Mouse (Mus musculus) CH12.LX (cell line): ENCODE data around the gene Creld2. TPM values are rescaled to one million over a fixed set of nuclear protein-coding genes. Genes with fewer than 3 reads are reported as not detected.

Source experiments
- DNase-seq: peaks from one replicate; pipeline ENCODE4 v3.0.0-alpha.2; 2013; ENCODE audit errors: extremely low read depth
- H3K27ac ChIP-seq: 2 replicates; pipeline ENCODE4 v1.5.1; 2012; ENCODE audit warnings: low read depth, mild to moderate bottlenecking, control low read depth, moderate library complexity; ENCODE audit not compliant: insufficient read depth
- H3K27me3 ChIP-seq: replicated peaks from 2 replicates; pipeline ENCODE3; 2012; ENCODE audit warnings: inconsistent platforms
- H3K36me3 ChIP-seq, 2 experiments: replicated peaks in 1 of 2; 2 replicates each; pipeline versions ENCODE3 to v1.6.1; 2012; ENCODE audit warnings: inconsistent platforms in 1 of 2, low read length in 1 of 2, mild to moderate bottlenecking in 1 of 2, mixed read lengths in 1 of 2, moderate library complexity in 1 of 2; ENCODE audit not compliant: control insufficient read depth in 1 of 2, insufficient read depth in 1 of 2
- H3K4me1 ChIP-seq, 2 experiments: 2 replicates each; pipeline ENCODE4 v1.6.1; 2012; ENCODE audit warnings: inconsistent platforms in 1 of 2, moderate library complexity in 1 of 2; ENCODE audit not compliant: insufficient read depth in 2 of 2, control insufficient read depth in 1 of 2
- H3K4me2 ChIP-seq: 2 replicates; pipeline ENCODE4 v1.6.1; 2012; ENCODE audit warnings: low read depth, mild to moderate bottlenecking, control low read depth; ENCODE audit not compliant: poor library complexity, insufficient read depth, severe bottlenecking
- H3K4me3 ChIP-seq, 3 experiments: fragments of 150-350 bp in 1 of 3; sonication (generic) in 1 of 3; replicated peaks in 1 of 3; 2 replicates each; pipeline versions ENCODE3 to v1.5.1; 2011 to 2012; ENCODE audit warnings: low read depth in 2 of 3, low read length in 2 of 3, mild to moderate bottlenecking in 2 of 3, moderate library complexity in 2 of 3, control low read depth in 1 of 3, improper control_type of control experiment in 1 of 3, inconsistent platforms in 1 of 3, mixed read lengths in 1 of 3; ENCODE audit not compliant: poor library complexity in 1 of 3
- H3K79me2 ChIP-seq: replicated peaks from 2 replicates; pipeline ENCODE4 v1.6.1; 2012; ENCODE audit warnings: mild to moderate bottlenecking, moderate library complexity; ENCODE audit not compliant: control insufficient read depth, poor library complexity, insufficient read depth, severe bottlenecking; ENCODE audit errors: extremely low read depth
- H3K9ac ChIP-seq: 2 replicates; pipeline ENCODE4 v1.6.1; 2012; ENCODE audit warnings: low read depth, mild to moderate bottlenecking, control low read depth, moderate library complexity; ENCODE audit not compliant: insufficient read depth
- H3K9me3 ChIP-seq: replicated peaks from 2 replicates; pipeline ENCODE3; 2012; ENCODE audit warnings: low read length, inconsistent platforms, mixed read lengths
- BHLHE40 ChIP-seq: IDR thresholded peaks from 2 replicates; pipeline ENCODE4 v1.6.1; 2011; ENCODE audit warnings: mild to moderate bottlenecking, low read depth, low read length, improper control_type of control experiment
- CHD2 ChIP-seq: IDR thresholded peaks from 2 replicates; pipeline ENCODE4 v1.6.1; 2011; ENCODE audit warnings: low read length, improper control_type of control experiment
- CTCF ChIP-seq, 2 experiments: IDR thresholded peaks in 1 of 2; conservative IDR thresholded peaks in 1 of 2; 2 replicates each; pipeline ENCODE4 v1.5.1; 2011 to 2012; ENCODE audit warnings: low read depth in 2 of 2, low read length in 2 of 2, improper control_type of control experiment in 1 of 2, inconsistent platforms in 1 of 2, mild to moderate bottlenecking in 1 of 2, moderate library complexity in 1 of 2
- E2F4 ChIP-seq: IDR thresholded peaks from 2 replicates; pipeline ENCODE4 v1.6.1; 2011; ENCODE audit warnings: low read depth, low read length, improper control_type of control experiment; ENCODE audit not compliant: insufficient replicate concordance
- ELF1 ChIP-seq: IDR thresholded peaks from 2 replicates; pipeline ENCODE4 v1.6.1; 2014; ENCODE audit warnings: low read depth, mild to moderate bottlenecking, inconsistent platforms, low read length, improper control_type of control experiment
- EP300 ChIP-seq: IDR thresholded peaks from 2 replicates; pipeline ENCODE4 v1.6.1; 2011; ENCODE audit warnings: low read length, improper control_type of control experiment
- ETS1 ChIP-seq: conservative IDR thresholded peaks from 2 replicates; pipeline ENCODE4 v1.6.1; 2012; ENCODE audit warnings: low read depth, mild to moderate bottlenecking, inconsistent platforms, low read length, improper control_type of control experiment, moderate library complexity
- GABPA ChIP-seq: IDR thresholded peaks from 2 replicates; pipeline ENCODE4 v1.6.1; 2012; ENCODE audit warnings: low read depth, low read length, improper control_type of control experiment, inconsistent platforms; ENCODE audit not compliant: insufficient replicate concordance
- HCFC1 ChIP-seq: IDR thresholded peaks from 2 replicates; pipeline ENCODE4 v1.6.1; 2012; ENCODE audit warnings: low read depth, mild to moderate bottlenecking, inconsistent platforms, low read length, improper control_type of control experiment
- IRF4 ChIP-seq: IDR thresholded peaks from 2 replicates; pipeline ENCODE4 v1.6.1; 2014; ENCODE audit warnings: low read depth, mild to moderate bottlenecking, inconsistent platforms, low read length, improper control_type of control experiment
- JUN ChIP-seq: IDR thresholded peaks from 2 replicates; pipeline ENCODE4 v1.6.1; 2011; ENCODE audit warnings: low read depth, mild to moderate bottlenecking, low read length, improper control_type of control experiment, moderate library complexity; ENCODE audit not compliant: insufficient read depth
- MAFK ChIP-seq: IDR thresholded peaks from 2 replicates; pipeline ENCODE4 v1.6.1; 2011; ENCODE audit warnings: low read length, improper control_type of control experiment; ENCODE audit not compliant: insufficient replicate concordance
- MAX ChIP-seq: IDR thresholded peaks from 2 replicates; pipeline ENCODE4 v1.6.1; 2011; ENCODE audit warnings: low read length, improper control_type of control experiment
- MEF2A ChIP-seq: IDR thresholded peaks from 2 replicates; pipeline ENCODE4 v1.6.1; 2014; ENCODE audit warnings: low read depth, mild to moderate bottlenecking, inconsistent platforms, low read length, improper control_type of control experiment, borderline replicate concordance
- MXI1 ChIP-seq: IDR thresholded peaks from 2 replicates; pipeline ENCODE4 v1.6.1; 2011; ENCODE audit warnings: mild to moderate bottlenecking, low read depth, low read length, improper control_type of control experiment
- MYC ChIP-seq: IDR thresholded peaks from 2 replicates; pipeline ENCODE4 v1.6.1; 2011; ENCODE audit warnings: low read depth, mild to moderate bottlenecking, improper control_type of control experiment, low read length
- NRF1 ChIP-seq: IDR thresholded peaks from 2 replicates; pipeline ENCODE4 v1.6.1; 2014; ENCODE audit warnings: low read depth, mild to moderate bottlenecking, inconsistent platforms, low read length, improper control_type of control experiment, moderate library complexity
- PAX5 ChIP-seq: IDR thresholded peaks from 2 replicates; pipeline ENCODE4 v1.6.1; 2012; ENCODE audit warnings: low read length, inconsistent platforms, mixed read lengths
- POLR2A ChIP-seq: IDR thresholded peaks from 2 replicates; pipeline ENCODE4 v1.6.1; 2011; ENCODE audit warnings: low read depth, mild to moderate bottlenecking, improper control_type of control experiment, low read length
- POLR2AphosphoS2 ChIP-seq: IDR thresholded peaks from 2 replicates; pipeline ENCODE4 v1.6.1; 2011; ENCODE audit warnings: low read depth, low read length, improper control_type of control experiment
- RAD21 ChIP-seq: IDR thresholded peaks from 2 replicates; pipeline ENCODE4 v1.6.1; 2011; ENCODE audit warnings: low read depth, mild to moderate bottlenecking, low read length, improper control_type of control experiment, moderate library complexity
- RCOR1 ChIP-seq: conservative IDR thresholded peaks from 2 replicates; pipeline ENCODE4 v1.6.1; 2012; ENCODE audit warnings: low read depth, mild to moderate bottlenecking, inconsistent platforms, low read length, improper control_type of control experiment
- SMC3 ChIP-seq: IDR thresholded peaks from 2 replicates; pipeline ENCODE4 v1.6.1; 2011; ENCODE audit warnings: low read depth, low read length, improper control_type of control experiment
- TBP ChIP-seq: conservative IDR thresholded peaks from 2 replicates; pipeline ENCODE4 v1.6.1; 2011; ENCODE audit warnings: low read depth, low read length, improper control_type of control experiment
- UBTF ChIP-seq: IDR thresholded peaks from 2 replicates; pipeline ENCODE4 v1.6.1; 2012; ENCODE audit warnings: low read depth, mild to moderate bottlenecking, inconsistent platforms, low read length, improper control_type of control experiment, moderate library complexity
- ZNF384 ChIP-seq: IDR thresholded peaks from 2 replicates; pipeline ENCODE4 v1.6.1; 2012; ENCODE audit warnings: low read depth, low read length, improper control_type of control experiment, inconsistent platforms
- dilution Hi-C: fragments of 300-500 bp; cut with MboI; formaldehyde crosslinking; loops from 2 replicates; pipeline ENCODE4 v1.14.3; 2020; ENCODE audit warnings: low sequenced_read_pairs; ENCODE audit not compliant: extremely low pct_unique_long_range_greater_than_20kb, extremely low pct_ligation_motif_present
- in situ Hi-C: fragments of 300-500 bp; cut with MboI; formaldehyde crosslinking; loops from 3 replicates; pipeline ENCODE4 v1.14.3; 2019; ENCODE audit warnings: low sequenced_read_pairs, low pct_ligation_motif_present, low pct_unique_long_range_greater_than_20kb, mixed read lengths
- polyA plus RNA-seq: library from polyadenylated mRNA; unstranded; fragments of >175 nt; gene quantifications from 2 replicates; pipeline ENCODE4 v1.2.1, GENCODE M21; 2012; ENCODE audit warnings: low read depth; ENCODE audit not compliant: insufficient read length
- total RNA-seq, 2 experiments: library from RNA; depleted of rRNA; stranded (reverse); fragments of 300-350 nt in 1 of 2; fragments of >200 nt in 1 of 2; gene quantifications; 2 replicates each; pipeline ENCODE4 v1.2.3; 2012 to 2014

Creld2 gene
- total and polyA plus RNA-seq, 3 experiments: 63.6 to 93.8 (median 85.0) TPM

DNA sequence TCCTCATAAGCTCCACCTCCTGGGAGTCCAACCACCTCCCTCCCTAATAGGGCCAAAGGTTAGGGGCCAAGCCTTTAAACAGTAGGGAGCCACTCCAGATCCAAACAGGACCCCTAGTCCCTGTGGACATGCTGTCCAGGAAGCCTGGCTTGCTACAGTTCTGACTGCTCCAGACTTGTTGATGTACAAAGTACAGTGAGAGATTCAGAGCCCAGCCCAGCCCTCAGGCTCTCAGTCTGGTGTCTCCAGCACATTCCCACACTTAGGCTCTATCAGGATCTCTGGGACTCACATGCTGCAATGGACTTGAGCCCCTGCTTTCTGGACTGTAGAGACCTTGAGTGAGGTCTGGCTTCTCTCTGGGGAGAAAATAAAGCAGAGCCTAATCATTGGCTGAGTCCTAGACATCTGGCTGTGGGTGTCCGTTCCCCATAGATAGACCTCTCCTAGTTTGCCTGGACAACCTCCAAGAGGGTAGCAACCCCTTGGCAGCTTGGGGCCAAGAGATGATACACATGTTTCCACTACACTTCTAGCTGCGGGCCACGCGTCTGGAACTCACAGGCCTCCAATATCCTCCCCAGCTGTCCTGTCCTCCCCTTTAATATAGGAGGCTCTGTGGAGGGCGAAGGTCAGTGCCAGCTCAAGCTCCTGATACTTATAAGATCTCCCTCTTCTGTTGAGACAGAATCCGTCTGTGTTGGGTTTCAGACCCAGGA is 48.7 kb downstream of the Creld2 start:
- Histone ChIP-seq H3K9ac (no peak overlapping the region), H3K79me2 (0 out of 2 replicates have a peak, but pooled peaks cover 3% of the 10 kb centered on the region), H3K4me3 (no peak overlapping the region), H3K27ac (no peak overlapping the region), H3K27me3 (peaks cover 10% of the 10 kb centered on the region), H3K4me2 (no peak overlapping the region), H3K36me3 (peaks cover 6 to 31% of the 10 kb centered on the region in 2 experiments), H3K4me1 (peaks cover 7 to 32% of the 10 kb centered on the region in 2 experiments), H3K9me3 (no peaks in the 10 kb centered on the region)
- no peak for DNase-seq
- dilution Hi-C loops: no loop called here
- in situ Hi-C loops: no loop called here
- TF ChIP-seq MYC: no peak
- TF ChIP-seq HCFC1: no peak
- TF ChIP-seq RCOR1: no peak
- TF ChIP-seq MEF2A: no peak
- no peak for TF ChIP-seq ELF1
- no peak for TF ChIP-seq NRF1
- TF ChIP-seq E2F4: no peak
- TF ChIP-seq POLR2A: no peak
- TF ChIP-seq SMC3: no peak
- TF ChIP-seq POLR2AphosphoS2: no peak
- TF ChIP-seq EP300: no peak
- TF ChIP-seq UBTF: no peak
- TF ChIP-seq PAX5: no peak
- no peak for TF ChIP-seq BHLHE40
- no peak for TF ChIP-seq CTCF (conservative IDR thresholded peaks at IDR 0.05 in 1 of 2, IDR thresholded peaks at IDR 0.05 in 1 of 2; ENCODE audit: low read depth in 2 of 2, low read length in 2 of 2)

DNA sequence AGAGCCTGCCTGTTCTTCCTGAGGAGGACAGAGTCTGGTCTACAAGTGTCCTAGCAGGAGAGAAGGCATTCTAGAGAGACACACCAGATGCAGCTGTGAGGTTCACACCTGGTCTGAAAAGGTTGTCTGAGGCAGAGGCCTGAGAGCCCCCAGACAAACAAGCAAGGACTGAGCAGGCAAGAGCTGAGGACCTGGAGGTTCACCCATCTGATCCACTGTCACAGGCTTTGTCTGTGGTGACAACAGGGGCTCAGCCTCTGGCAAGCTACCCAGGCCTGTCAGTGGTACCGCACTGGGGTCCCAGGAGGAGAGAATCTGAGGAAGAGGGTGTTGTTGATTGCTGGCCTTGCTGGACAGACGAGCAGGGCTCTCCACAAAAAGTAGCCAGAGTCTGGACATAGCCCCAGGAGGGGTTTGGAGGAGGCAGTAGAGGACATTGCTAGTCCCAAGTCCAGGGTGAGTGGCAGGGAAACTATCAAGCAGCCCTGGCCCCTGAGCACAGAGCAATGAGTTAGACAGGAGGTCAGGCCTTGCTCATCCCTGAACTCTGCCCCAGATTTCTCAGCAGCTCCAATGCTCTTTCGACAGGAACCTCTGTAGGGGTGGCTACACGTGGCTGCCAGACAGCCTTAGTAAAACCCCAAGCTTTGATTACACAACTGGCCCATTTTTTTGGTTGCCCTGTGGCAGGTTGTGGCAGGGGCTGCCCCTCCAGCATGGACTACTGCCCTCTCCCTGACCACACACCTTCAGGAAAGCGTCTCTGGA is 51.2 kb downstream of the Creld2 start:
- Histone ChIP-seq H3K9ac (no peak overlapping the region), H3K4me2 (no peak overlapping the region), H3K27me3 (peaks cover 22% of the 10 kb centered on the region), H3K79me2 (no peaks in the 10 kb centered on the region), H3K4me3 (no peak overlapping the region), H3K4me1 (peaks cover 0 to 16% of the 10 kb centered on the region in 2 experiments; a peak in 2 of 4 replicates), H3K27ac (no peak overlapping the region), H3K36me3 (peaks cover 0 to 16% of the 10 kb centered on the region in 2 experiments), H3K9me3 (no peaks in the 10 kb centered on the region)
- dilution Hi-C loops (no loop called here), in situ Hi-C loops (no loop called here)
- no peak for TF ChIP-seq TBP
- no peak for TF ChIP-seq GABPA
- no peak for TF ChIP-seq JUN
- TF ChIP-seq HCFC1: no peak
- TF ChIP-seq MAX: no peak
- no peak for TF ChIP-seq ETS1
- no peak for TF ChIP-seq RCOR1
- TF ChIP-seq ELF1: no peak
- TF ChIP-seq RAD21: no peak
- no peak for TF ChIP-seq IRF4
- TF ChIP-seq CHD2: no peak
- TF ChIP-seq MXI1: no peak
- TF ChIP-seq MAFK: no peak
- no peak for TF ChIP-seq UBTF
- TF ChIP-seq POLR2A: no peak
- no peak for TF ChIP-seq BHLHE40
- no peak for TF ChIP-seq MYC
- TF ChIP-seq ZNF384: no peak
- no peak for DNase-seq
